Mouse (Mus musculus) A20 (cell line): ENCODE measurements at regions not wholly inside any gene's neighbourhood (a gene's known extent, or its start where the extent isn't known, plus 50 kb on each side); places are given as distances from the start of the nearest gene placed in this dataset.

Source experiments
- DNase-seq: peaks from one replicate; pipeline ENCODE4 v3.0.0-alpha.2; 2011; ENCODE audit warnings: low read depth, low spot score

- DNase-seq = no peak
These were observed 717.5 kb downstream of the Vrk1 start for GRCm38 (mm10) chr12:106727486-106727885.

GRCm38 (mm10) chr12:106729686-106730085 lies 719.7 kb downstream of the Vrk1 start:
- no peak for DNase-seq

- DNase-seq = no peak
These were observed 722.3 kb downstream of the Vrk1 start for GRCm38 (mm10) chr12:106732108-106732857.

- no peak for DNase-seq
These were observed 738.7 kb downstream of the Vrk1 start for GRCm38 (mm10) chr12:106748765-106749164.

- no peak for DNase-seq
These were observed 724.9 kb upstream of the 3110018I06Rik start for GRCm38 (mm10) chr12:106763552-106763951.

GRCm38 (mm10) chr12:106764516-106764915 lies 723.9 kb upstream of the 3110018I06Rik start:
- no peak for DNase-seq

- no peak for DNase-seq
These were observed 714.9 kb upstream of the 3110018I06Rik start for GRCm38 (mm10) chr12:106773536-106773935.

GRCm38 (mm10) chr12:106796596-106796995 lies 691.8 kb upstream of the 3110018I06Rik start:
- DNase-seq = no peak

- DNase-seq = no peak
These were observed 668.7 kb upstream of the 3110018I06Rik start for GRCm38 (mm10) chr12:106819736-106820135.

- no peak for DNase-seq
These were observed 666.1 kb upstream of the 3110018I06Rik start for GRCm38 (mm10) chr12:106822311-106822710.

- no peak for DNase-seq
These were observed 659.9 kb upstream of the 3110018I06Rik start for GRCm38 (mm10) chr12:106828542-106828941.

- DNase-seq = no peak
These were observed 659.1 kb upstream of the 3110018I06Rik start for GRCm38 (mm10) chr12:106829323-106829722.

- no peak for DNase-seq
These were observed 653.2 kb upstream of the 3110018I06Rik start for GRCm38 (mm10) chr12:106835241-106835640.

- no peak for DNase-seq
These were observed 648.8 kb upstream of the 3110018I06Rik start for GRCm38 (mm10) chr12:106839618-106840017.

- no peak for DNase-seq
These were observed 648.2 kb upstream of the 3110018I06Rik start for GRCm38 (mm10) chr12:106840150-106840651.

GRCm38 (mm10) chr12:106841996-106842395 lies 646.4 kb upstream of the 3110018I06Rik start:
- DNase-seq = no peak

- no peak for DNase-seq
These were observed 646.0 kb upstream of the 3110018I06Rik start for GRCm38 (mm10) chr12:106842396-106842795.

- DNase-seq = no peak
These were observed 636.8 kb upstream of the 3110018I06Rik start for GRCm38 (mm10) chr12:106851666-106852065.

- no peak for DNase-seq
These were observed 635.7 kb upstream of the 3110018I06Rik start for GRCm38 (mm10) chr12:106852736-106853135.

- DNase-seq = no peak
These were observed 634.7 kb upstream of the 3110018I06Rik start for GRCm38 (mm10) chr12:106853711-106854240.

- no peak for DNase-seq
These were observed 632.9 kb upstream of the 3110018I06Rik start for GRCm38 (mm10) chr12:106855520-106855919.

- no peak for DNase-seq
These were observed 626.8 kb upstream of the 3110018I06Rik start for GRCm38 (mm10) chr12:106861638-106862037.

GRCm38 (mm10) chr12:106864076-106864475 lies 624.4 kb upstream of the 3110018I06Rik start:
- no peak for DNase-seq
